ENCODE assay signal across 7 mouse cellular contexts in genomic region chr12:104829596-104830282, GRCm38 (mm10). TPM values are rescaled to one million over a fixed set of nuclear protein-coding genes. Genes with fewer than 3 reads are reported as not detected.
DNase-seq lines count a peak whose midpoint lies in the region; ATAC-seq and TF ChIP-seq lines count a peak whose summit lies in the region.

No protein-coding gene starts in this region.

- no peak for TF ChIP-seq EP300 in liver, postnatal 0 days (IDR thresholded peaks at IDR 0.05; ENCODE audit: low read depth)

- no peak overlapping the region for H3K9ac ChIP-seq in hindbrain, postnatal 0 days (replicated peaks; ENCODE audit: low read length)
- no peak overlapping the region for H3K9ac ChIP-seq in liver, postnatal 0 days (replicated peaks)

- no peak overlapping the region for H3K27ac ChIP-seq in hindbrain, postnatal 0 days
- no peak overlapping the region for H3K27ac ChIP-seq in liver, postnatal 0 days (ENCODE audit: low read depth)

- peak; percentile 30; the same call in 1 of the 2 replicates for ATAC-seq in hindbrain, postnatal 0 days
- ATAC-seq in liver, postnatal 0 days, result peak; percentile 20

- no peaks in the 10 kb centered on the region for H3K9me3 ChIP-seq in hindbrain, postnatal 0 days (ENCODE audit: low read length)
- no peaks in the 10 kb centered on the region for H3K9me3 ChIP-seq in liver, postnatal 0 days (ENCODE audit: low read length)

- no peaks in the 10 kb centered on the region; the same call in 1 of the 2 replicates for H3K4me1 ChIP-seq in hindbrain, postnatal 0 days (ENCODE audit: insufficient read depth, low read length)
- peaks cover 13% of the 10 kb centered on the region for H3K4me1 ChIP-seq in liver, postnatal 0 days (ENCODE audit: insufficient read depth)

- no peak overlapping the region for H3K4me3 ChIP-seq in hindbrain, postnatal 0 days (ENCODE audit: low read length)
- H3K4me3 ChIP-seq in liver, postnatal 0 days (ENCODE audit: low read depth, low read length), result no peak overlapping the region

- H3K27me3 ChIP-seq in hindbrain, postnatal 0 days (ENCODE audit: insufficient read depth, low read length), result no peaks in the 10 kb centered on the region
- H3K27me3 ChIP-seq in liver, postnatal 0 days (ENCODE audit: insufficient read depth, low read length), result no peaks in the 10 kb centered on the region
- H3K27me3 ChIP-seq in splenic B cell, adult 2 months (ENCODE audit: control insufficient read depth, insufficient read depth, low read length, poor library complexity, severe bottlenecking), result no peaks in the 10 kb centered on the region

- H3K4me2 ChIP-seq in hindbrain, postnatal 0 days (ENCODE audit: low read depth, low read length), result no peak overlapping the region
- H3K4me2 ChIP-seq in liver, postnatal 0 days (ENCODE audit: low read depth, low read length), result no peak overlapping the region

- no peaks in the 10 kb centered on the region for H3K36me3 ChIP-seq in hindbrain, postnatal 0 days (ENCODE audit: insufficient read depth, low read length)
- H3K36me3 ChIP-seq in liver, postnatal 0 days (replicated peaks; ENCODE audit: insufficient read depth, low read length), result no peaks in the 10 kb centered on the region
- H3K36me3 ChIP-seq in splenic B cell, adult 2 months (ENCODE audit: control insufficient read depth, insufficient read depth, low read length, poor library complexity, severe bottlenecking), result no peaks in the 10 kb centered on the region

- DNase-seq in thymus, postnatal 25 days, result peak; percentile 4
- no peak for DNase-seq in thymus, postnatal 10 days (ENCODE audit: low spot score in 2 of 2)
- peak; percentile 48 for DNase-seq in fibroblast of lung, adult 2 months (ENCODE audit: low read depth)
- peak; percentile 42 for DNase-seq in hindbrain, postnatal 0 days (ENCODE audit: low spot score)
- no peak for DNase-seq in liver, postnatal 0 days
- DNase-seq in splenic B cell, adult 2 months (ENCODE audit: low read depth, low spot score), result peak; percentile 12
- DNase-seq in right cerebral cortex, postnatal 25 days, result no peak

- 50% methylated on average over 6 of the region's 6 CpGs for WGBS in hindbrain, postnatal 0 days
- WGBS in liver, postnatal 0 days (ENCODE audit: insufficient replicate concordance), result 29% methylated on average over 6 of the region's 6 CpGs

- TF ChIP-seq CTCF in hindbrain, postnatal 0 days (IDR thresholded peaks at IDR 0.05; ENCODE audit: low read depth), result peak; percentile 67
- peak; percentile 58 for TF ChIP-seq CTCF in liver, postnatal 0 days (IDR thresholded peaks at IDR 0.05; ENCODE audit: low read depth)

RNA-seq across cellular contexts. Expression of gene Clmn, which starts 35.1 kb away (rescaled TPM):
- 2.6 and 3.1 TPM in 2 replicates for total RNA-seq in hindbrain, postnatal 0 days (2014; rRNA removed)
- polyA plus RNA-seq in hindbrain, postnatal 0 days (2015; fragmentation: Nextera tagmentation; extraction: Ambion mirVana), result 1.7 and 2.6 TPM in 2 replicates
- 1.9 and 2.5 TPM in 2 replicates for polyA plus RNA-seq in liver, postnatal 0 days (2015; fragmentation: Nextera tagmentation; extraction: Ambion mirVana)

Comparison
In these comparisons a context has a peak if more than half of its experiments do, and no peak if none do; other contexts are left out.
1. DNase-seq: peak in thymus, postnatal 25 days (single experiment), fibroblast of lung, adult 2 months (single experiment), hindbrain, postnatal 0 days (single experiment) and splenic B cell, adult 2 months (single experiment); none in thymus, postnatal 10 days (0 of 2), liver, postnatal 0 days (single experiment) and right cerebral cortex, postnatal 25 days (single experiment).